Mouse (Mus musculus) intestine, embryonic 14.5 days (tissue): Measurements from ENCODE around the gene Lyplal1. TPM values are rescaled to one million over a fixed set of nuclear protein-coding genes. Genes with fewer than 3 reads are reported as not detected.

Source experiments
- ATAC-seq: fragments of 200-750 bp; cut with Nextera tagmentation; replicated peaks from 2 replicates; pipeline ENCODE4 v1.8.0; 2017; ENCODE audit warnings: low read depth, moderate number of reproducible peaks, moderate TSS enrichment, moderate library complexity; ENCODE audit not compliant: low FRiP score, low TSS enrichment
- DNase-seq: peaks from one replicate; pipeline ENCODE4 v3.0.0-alpha.2; 2018; ENCODE audit warnings: low spot score
- H3K27ac ChIP-seq: fragments of 300-500 bp; sonication (generic); 2 replicates; pipeline ENCODE4 v1.5.1; 2014; ENCODE audit warnings: low read depth, mild to moderate bottlenecking, control low read depth
- H3K27me3 ChIP-seq: fragments of 300-500 bp; sonication (generic); replicated peaks from 2 replicates; pipeline ENCODE4 v1.6.1; 2014; ENCODE audit warnings: low read length, control low read depth; ENCODE audit not compliant: control insufficient read depth, insufficient read depth
- H3K36me3 ChIP-seq: fragments of 300-500 bp; sonication (generic); 2 replicates; pipeline ENCODE4 v1.6.1; 2014; ENCODE audit warnings: low read length, control low read depth; ENCODE audit not compliant: control insufficient read depth, insufficient read depth
- H3K4me1 ChIP-seq: fragments of 300-500 bp; sonication (generic); replicated peaks from 2 replicates; pipeline ENCODE4 v1.6.1; 2014; ENCODE audit warnings: low read length, control low read depth, mixed read lengths; ENCODE audit not compliant: control insufficient read depth, insufficient read depth
- H3K4me2 ChIP-seq: fragments of 300-500 bp; sonication (generic); 2 replicates; pipeline ENCODE4 v1.6.1; 2014; ENCODE audit warnings: low read length
- H3K4me3 ChIP-seq: fragments of 300-500 bp; sonication (generic); 2 replicates; pipeline ENCODE4 v1.5.1; 2014; ENCODE audit warnings: low read depth, low read length, control low read depth, mixed read lengths
- H3K9ac ChIP-seq: fragments of 300-500 bp; sonication (generic); 2 replicates; pipeline ENCODE4 v1.6.1; 2014; ENCODE audit warnings: mild to moderate bottlenecking, low read length
- H3K9me3 ChIP-seq: fragments of 300-500 bp; sonication (generic); 2 replicates; pipeline ENCODE4 v1.6.1; 2016; ENCODE audit warnings: low read length, control low read depth; ENCODE audit not compliant: control insufficient read depth
- WGBS: fragments of 180-500 bp; shearing (Covaris S2); extraction: QIAGEN DNeasy Blood & Tissue Kit; methylation state at CpG from one replicate; pipeline ENCODE4 v1.1.7; 2014; 5-methylcytosine and 5-hydroxymethylcytosine counted together
- polyA plus RNA-seq: library from polyadenylated mRNA; unstranded; fragments of >200 nt; fragmentation: Nextera tagmentation; extraction: Ambion mirVana; gene quantifications from 2 replicates; pipeline ENCODE4 v1.2.1, GENCODE M21; 2014

Gene Lyplal1
- polyA plus RNA-seq, 1 experiment from 2014 or later = 16.8 TPM

DNA sequence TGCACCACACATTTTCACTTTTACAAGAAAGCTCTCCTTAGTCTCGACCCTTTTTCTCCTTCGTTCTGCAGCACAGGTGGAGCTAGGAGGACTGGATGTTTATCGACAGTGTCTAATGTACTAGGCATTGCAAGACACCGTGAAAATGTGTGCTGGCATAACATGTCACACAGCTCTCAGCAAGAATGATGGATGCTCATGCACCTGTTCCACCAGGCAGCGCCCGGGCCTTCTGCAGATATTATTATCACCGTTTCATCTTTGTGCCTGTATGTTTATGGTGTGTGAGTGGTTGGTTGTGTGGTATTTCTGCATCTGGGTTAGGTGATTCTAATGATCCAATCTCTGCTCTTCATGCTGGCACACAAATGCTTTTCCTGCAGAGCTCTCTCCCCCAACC lies 62.9 kb downstream of the Lyplal1 start:
- no peak overlapping the region for H3K27ac ChIP-seq
- H3K9ac ChIP-seq = no peak overlapping the region
- H3K9me3 ChIP-seq = no peaks in the 10 kb centered on the region
- no peaks in the 10 kb centered on the region for H3K36me3 ChIP-seq
- H3K4me2 ChIP-seq = no peak overlapping the region
- ATAC-seq (no peak), DNase-seq (no peak)
- H3K4me3 ChIP-seq = no peak overlapping the region
- no peaks in the 10 kb centered on the region for H3K4me1 ChIP-seq
- 52% methylated on average over 7 of the region's 7 CpGs for WGBS
- no peaks in the 10 kb centered on the region for H3K27me3 ChIP-seq

DNA sequence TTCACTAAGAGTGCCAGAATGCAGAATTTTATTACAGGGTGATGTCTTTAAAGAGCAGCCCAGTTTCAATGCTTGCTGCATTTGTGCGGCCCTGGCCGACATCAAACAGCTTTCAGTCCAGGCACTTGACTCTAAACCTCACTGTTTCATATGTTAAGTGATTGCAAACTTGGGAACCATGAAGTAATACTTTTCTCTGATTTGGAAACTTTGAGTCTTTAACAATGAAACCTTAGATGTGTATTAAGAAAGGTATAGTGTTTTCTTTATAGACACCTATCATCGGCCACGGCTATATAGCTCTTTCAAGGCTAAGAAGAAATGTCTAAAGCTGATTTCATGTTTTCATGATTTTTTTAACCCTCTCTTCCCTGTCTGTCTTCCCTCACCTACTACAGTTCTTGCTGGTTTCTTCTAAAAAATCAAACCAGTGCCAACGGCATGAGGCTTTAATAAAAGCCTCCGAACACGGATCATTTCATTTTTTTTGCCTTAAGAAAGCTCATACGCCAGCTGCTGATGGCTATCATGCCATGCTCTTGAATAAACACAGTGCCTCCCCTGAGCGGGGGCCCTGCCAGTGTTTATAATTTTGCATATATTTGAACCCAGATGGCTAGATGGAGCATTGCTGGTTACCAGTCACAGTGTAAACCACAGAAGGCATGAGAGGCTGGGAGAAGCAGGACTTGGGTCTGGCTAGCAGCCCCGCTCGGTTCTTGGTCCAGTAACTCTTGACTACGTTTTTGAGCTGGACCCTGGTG lies 63.6 kb downstream of the Lyplal1 start:
- H3K4me3 ChIP-seq = no peak overlapping the region
- H3K9me3 ChIP-seq = no peaks in the 10 kb centered on the region
- H3K27me3 ChIP-seq = no peaks in the 10 kb centered on the region
- 60% methylated on average over 12 of the region's 12 CpGs for WGBS
- ATAC-seq = no peak
- DNase-seq = no peak
- H3K27ac ChIP-seq = no peak overlapping the region
- no peak overlapping the region for H3K9ac ChIP-seq
- H3K4me1 ChIP-seq = no peaks in the 10 kb centered on the region
- no peak overlapping the region for H3K4me2 ChIP-seq
- no peaks in the 10 kb centered on the region for H3K36me3 ChIP-seq

DNA sequence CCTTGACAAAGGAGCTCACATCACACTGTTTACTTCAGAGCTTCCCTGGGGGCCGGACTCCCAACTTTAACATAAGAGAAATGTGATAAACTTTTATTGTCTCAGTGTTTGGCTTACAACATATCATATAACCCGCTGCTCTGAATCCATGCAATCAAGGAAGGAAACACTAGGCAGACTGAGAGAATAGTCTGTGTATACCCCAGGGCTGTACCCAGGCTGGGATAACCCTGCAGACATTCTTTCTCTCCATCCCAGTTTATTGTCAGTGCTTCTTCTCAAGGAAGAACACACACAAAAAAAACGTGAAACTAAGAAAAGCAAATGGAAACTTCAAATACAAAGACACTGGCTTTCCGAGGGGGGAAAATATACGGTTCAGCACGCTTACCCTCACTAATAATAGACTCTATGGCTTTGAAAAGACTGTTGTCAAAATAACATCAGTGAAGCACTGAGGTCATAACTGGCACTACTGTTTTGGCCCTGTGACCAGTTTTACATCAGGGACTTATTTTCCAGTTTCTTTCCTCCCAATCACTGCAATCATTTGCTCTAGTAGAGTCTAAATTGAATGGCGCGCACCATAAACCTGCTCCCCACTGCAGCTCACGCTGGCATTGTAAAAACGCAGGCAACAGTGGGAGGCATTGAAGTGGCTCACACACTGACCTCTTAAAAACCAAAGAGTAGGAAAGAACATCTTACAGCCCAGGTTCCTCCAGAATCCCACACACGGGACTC lies 73.2 kb downstream of the Lyplal1 start:
- Histone ChIP-seq H3K4me3 (no peak overlapping the region), H3K27me3 (no peaks in the 10 kb centered on the region), H3K36me3 (no peaks in the 10 kb centered on the region), H3K4me1 (no peaks in the 10 kb centered on the region), H3K4me2 (no peak overlapping the region), H3K27ac (no peak overlapping the region), H3K9ac (no peak overlapping the region), H3K9me3 (0 out of 2 replicates have a peak, but pooled peaks cover 2% of the 10 kb centered on the region)
- WGBS = 72% methylated on average over 11 of the region's 11 CpGs
- ATAC-seq (no peak), DNase-seq (no peak)

DNA sequence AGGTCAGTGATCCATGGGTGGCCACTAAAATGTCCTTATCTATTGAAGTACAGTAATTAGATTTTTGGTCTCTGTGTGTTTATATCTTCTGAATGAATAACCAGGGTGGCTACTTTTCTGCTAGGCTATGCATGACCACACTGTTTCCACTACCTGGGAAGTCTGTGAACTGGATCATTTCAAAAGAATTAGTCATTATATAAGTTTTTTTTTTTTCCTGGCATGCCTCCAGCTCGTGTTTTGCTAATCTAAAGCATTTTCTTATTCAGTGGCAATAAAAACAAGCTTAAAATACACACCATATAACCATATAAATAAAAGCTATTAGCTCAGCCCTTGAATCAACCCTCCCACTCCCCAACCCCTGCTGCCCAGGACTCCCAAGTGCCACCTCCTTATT lies 75.3 kb downstream of the Lyplal1 start:
- Histone ChIP-seq H3K9me3 (no peaks in the 10 kb centered on the region), H3K4me3 (no peak overlapping the region), H3K9ac (no peak overlapping the region), H3K36me3 (no peaks in the 10 kb centered on the region), H3K4me1 (no peaks in the 10 kb centered on the region), H3K27ac (no peak overlapping the region), H3K4me2 (no peak overlapping the region), H3K27me3 (0 out of 2 replicates have a peak, but pooled peaks cover 3% of the 10 kb centered on the region)
- 39% methylated on average over 1 of the region's 1 CpGs for WGBS
- ATAC-seq (no peak), DNase-seq (no peak)
